Mouse (Mus musculus): ENCODE results near the gene Gm44503. TPM values are rescaled to one million over a fixed set of nuclear protein-coding genes. Genes with fewer than 3 reads are reported as not detected.

Gene Gm44503
- total RNA-seq, 2 experiments from 2014 or later, result 0.52 TPM; not detected in 1

DNA sequence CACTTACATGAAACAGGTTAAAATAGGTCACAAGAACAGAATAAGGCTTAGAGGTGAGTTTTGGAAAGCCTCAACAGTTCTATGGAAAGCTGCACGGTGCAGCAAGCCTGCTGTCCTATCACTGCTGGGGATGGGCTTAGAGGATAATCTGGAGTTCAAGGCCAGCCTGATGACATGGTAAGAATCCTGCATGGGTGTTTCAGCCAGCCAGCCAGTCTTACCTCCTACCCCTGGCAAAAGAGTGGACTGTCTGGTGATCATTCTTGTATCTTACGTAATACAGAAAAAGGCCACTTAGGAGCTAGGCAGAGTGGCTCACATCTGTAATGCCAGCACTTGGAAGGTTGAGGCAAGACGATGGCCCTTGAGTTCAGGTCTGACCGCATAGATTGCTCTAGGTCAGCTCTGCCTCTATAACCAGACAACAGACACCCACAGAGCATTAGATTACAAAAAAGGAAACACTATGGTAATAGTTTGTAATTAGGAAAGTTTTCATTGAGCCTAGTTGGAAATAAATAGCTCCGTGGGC, 62.0 kb downstream of the Gm44503 start:
- DNase-seq (ENCODE audit: low spot score in 2 of 2), result no peak

DNA sequence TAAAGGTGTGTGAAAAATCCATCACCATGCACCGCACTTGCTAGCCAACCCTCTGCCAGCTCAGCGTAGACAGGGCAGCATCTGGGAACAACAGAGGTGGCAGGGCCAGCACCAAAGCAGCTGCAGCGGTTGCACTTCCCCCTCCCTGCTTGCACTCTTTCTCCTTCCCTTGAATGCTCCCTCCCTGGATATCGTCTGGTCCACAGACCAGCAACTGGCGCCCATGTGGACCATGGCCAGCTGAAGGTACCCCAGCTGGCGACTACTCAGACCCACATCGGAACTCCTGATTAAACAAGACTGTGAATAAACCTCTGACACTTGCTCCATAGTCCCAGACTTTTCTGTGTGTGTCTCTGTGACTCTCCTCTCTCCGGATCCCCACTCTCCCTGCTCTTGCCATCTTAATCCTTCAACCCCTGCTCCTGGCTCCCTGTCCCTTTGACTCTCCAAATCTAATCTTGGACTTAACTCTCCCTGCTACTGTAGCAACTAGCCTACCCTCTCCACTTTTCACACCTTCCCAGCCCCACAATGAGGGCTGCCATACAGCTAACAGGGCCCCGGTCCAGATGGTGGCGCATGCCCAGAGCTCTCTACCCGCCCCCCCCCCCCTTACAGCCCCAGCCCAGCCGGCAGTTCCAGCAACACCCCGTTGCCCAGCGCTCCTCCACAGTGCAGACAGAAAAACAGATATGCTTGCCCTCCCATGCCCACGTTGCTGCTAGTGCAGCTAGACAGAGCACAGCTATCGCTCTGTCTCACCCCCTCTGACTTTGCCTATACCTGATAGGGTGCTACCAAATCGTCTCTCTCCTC, 67.4 kb downstream of the Gm44503 start:
- peak in 1 of 2 experiments; percentile 51 for DNase-seq (ENCODE audit: low spot score in 2 of 2)

DNA sequence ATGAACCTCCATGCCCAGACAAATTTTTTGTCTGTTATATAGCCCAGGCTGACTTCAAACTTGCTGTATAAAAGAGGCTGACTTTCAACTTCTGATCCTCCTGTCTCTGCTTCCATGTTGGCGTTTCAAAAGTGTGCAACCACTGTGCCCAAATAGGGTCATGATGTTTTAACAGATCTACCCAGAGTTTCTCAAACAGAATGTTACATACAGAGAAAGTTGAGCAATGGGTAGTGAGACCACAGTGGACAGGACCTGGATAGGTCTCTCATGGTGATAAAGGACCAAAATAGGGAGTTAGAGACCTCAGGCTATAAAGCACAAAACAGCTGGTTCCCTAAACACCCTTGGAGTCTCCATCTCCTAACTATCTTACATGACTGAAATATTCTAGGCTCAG, 71.8 kb downstream of the Gm44503 start:
- no peak for DNase-seq (ENCODE audit: low spot score in 2 of 2)

DNA sequence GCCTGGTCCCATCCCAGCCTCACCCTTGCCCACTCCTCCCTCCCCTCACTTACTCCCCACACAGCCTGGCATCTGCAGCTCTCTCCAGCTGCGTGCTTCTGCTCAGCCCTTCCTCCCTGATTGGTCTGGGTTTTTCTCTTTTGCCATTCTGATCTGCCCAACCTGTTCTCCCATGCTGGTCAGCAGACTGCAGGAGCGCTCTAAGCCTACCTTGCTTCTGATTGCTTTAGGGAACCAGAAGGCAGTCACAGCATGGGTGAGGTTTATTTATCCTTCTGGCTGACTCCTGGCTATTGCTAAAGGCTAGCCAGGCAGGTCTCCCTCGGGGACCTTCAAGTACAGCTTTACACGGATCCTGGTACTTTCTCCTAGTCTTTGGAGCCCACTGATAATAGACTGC, 72.8 kb downstream of the Gm44503 start:
- no peak for DNase-seq (ENCODE audit: low spot score in 2 of 2)

DNA sequence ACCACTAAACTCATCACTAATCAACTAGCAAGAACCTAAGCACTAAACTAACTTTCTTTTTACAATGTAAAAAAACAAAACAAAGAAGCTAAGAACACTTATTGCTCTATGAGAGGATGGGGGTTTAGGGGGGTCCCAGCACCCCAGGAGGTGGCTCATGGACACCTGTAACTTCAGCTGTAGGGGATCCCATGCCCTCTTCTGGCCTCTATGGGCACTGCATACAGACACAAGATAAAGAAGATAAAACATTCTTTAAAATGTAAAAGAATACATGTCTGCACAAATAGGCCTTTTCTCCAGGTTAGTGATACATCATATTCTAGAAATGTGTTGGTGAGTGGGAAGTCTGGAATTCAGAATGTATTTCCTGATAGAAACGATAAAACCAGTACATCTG, 74.8 kb downstream of the Gm44503 start:
- DNase-seq (ENCODE audit: low spot score in 2 of 2), result no peak

DNA sequence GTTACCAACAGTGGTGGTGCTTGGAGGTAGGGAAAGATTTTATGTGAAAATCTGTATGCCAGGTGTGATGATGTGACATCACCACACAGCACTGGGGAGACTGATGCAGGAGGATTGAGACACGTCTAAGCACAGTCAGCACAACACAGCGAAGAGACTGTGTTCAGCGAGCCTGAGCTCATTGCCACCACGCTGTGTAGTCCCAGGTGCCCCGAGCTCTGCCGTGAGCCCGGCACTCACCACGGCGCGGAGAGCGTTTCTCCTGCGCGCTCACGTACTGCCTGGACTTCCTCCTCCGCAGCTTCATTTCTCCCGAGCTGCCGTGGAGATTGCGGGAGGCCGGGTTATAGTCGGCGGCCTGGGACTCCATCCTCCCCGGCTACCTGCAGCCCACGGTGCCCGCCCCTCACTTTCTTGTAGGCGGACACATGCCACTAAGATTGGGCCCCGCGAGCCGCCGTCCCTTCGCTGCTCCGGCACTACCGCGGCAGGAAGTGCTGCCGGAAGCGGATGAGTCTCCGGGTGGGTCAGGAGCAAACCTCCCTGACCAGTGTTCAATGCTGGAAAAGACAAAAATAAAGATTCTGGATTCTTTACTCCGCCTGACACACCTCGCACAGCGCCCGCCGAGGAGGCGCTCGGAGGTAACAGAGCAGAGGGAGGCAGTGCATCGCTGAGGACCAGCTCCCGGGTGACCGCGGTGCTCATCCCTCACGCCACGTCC, 80.7 kb downstream of the Gm44503 start:
- peak; percentile 90 to 96 for DNase-seq (ENCODE audit: low spot score in 2 of 2)

DNA sequence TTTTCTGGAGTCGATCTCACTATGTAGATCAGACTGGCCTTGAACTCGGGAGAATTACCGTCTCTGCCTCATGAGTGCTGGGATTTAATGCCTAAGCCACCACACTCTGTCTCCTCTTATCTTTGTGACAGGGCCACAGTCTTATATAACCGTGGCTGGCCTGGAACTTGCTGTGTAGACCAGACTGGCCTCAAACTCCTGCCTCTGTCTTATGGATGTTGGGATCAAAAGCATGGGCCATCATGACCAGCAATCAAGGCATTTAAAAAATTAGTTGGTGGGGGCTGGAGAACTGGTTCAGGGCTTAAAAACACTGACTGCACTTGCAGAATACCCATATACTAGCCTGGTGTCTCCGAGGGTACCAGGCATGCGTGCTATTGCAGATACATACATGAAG, 81.4 kb downstream of the Gm44503 start, which contains the start of gene Pigb:
Pigb (minus strand) TSS at position 299 of the 400 bp plus-strand sequence.
- DNase-seq (ENCODE audit: low spot score in 2 of 2), result no peak

DNA sequence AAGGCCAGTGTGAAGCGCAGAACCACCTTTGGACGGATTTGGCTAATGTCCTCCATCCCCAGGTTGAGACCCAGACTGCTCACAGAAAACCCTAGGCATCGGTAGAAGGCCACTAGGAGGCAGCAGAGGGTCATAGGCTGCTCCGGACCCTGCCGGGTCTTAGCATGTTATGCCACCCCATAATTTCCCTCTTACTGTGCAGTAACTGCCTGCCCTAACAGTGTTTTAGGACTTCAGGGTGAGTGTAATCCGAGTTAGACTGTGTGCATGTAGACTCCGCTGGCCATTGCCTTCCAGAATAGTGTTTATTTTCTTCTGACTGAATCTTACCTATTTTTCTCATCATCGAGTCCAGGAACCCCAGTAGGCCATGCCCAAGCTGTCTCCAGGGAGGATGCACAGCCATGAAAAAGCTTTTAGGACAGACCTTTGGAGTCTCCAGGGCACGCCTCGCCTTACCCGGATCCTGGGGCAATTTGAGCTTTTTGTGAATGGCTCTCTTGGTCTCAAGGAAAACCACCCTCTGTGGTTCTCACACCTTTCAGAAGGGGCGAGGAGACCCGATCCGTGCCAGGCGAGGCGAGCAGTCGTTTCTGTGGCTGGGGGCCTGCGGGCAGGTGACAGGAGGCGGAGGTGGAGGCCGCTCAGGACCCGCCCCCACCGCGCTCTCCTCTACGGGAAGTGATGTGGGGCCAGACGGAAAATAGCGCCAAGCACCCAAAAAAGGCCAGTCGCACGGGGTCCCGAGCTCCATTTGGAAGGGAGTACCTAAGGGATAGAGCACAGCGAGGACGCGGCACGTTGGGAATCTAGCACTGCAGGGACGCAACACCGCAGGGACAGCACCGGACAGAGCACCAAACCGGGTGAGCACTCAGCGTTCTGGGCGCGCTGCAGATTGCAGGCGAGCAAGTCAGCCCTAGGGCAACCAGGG, 85.8 kb downstream of the Gm44503 start, which contains the start of gene Rab27a:
Rab27a (plus strand) TSS at position 709 of the 934 bp plus-strand sequence.
- DNase-seq (ENCODE audit: low spot score in 2 of 2), result peak; percentile 70 to 90

DNA sequence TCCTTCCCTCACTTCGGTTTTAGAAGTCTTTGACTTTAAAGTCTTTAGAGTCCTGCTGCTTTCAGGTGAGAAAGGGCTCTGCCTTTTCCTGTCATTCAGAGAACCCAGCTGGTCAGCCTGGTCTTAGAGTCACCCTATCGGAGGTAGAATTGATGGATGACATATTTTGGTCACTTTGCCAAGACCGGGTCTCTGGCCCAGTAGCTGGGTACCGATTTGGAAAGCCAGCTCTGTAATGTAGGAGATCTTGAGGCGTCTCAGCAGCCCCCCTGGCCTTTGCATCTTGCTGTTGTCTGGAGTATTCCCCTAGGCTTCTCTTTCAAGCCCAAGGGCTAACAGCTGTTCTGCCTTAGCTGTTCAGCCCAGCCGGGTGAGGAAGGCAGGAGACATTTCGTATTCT, 86.6 kb downstream of the Gm44503 start:
- no peak for DNase-seq (ENCODE audit: low spot score in 2 of 2)

GRCm38 (mm10) chr9:73045711-73046110, 87.1 kb downstream of the Gm44503 start:
- DNase-seq (ENCODE audit: low spot score in 2 of 2), result no peak

DNA sequence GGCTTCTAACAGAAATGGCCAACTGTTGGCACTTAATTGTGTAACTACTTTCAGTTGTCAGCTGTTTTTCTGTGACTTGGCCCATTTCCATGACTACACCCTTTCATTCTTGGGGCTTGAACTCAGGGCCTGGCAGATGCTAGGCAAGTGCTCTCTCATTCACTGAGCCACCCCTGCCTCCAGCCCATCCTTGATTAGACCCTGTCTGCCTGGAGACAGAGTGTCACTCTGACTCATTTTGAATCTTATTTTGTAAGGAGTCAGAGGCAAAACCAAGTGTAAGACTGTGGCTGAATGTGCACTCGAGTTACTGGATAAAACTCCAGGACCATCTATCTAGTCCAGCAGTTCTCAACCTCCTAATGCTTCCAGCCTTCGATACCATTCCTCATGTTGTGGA, 89.3 kb downstream of the Gm44503 start:
- no peak for DNase-seq (ENCODE audit: low spot score in 2 of 2)

- DNase-seq (ENCODE audit: low spot score in 2 of 2), result no peak
Observed at GRCm38 (mm10) chr9:73048927-73049326, 90.3 kb downstream of the Gm44503 start.

DNA sequence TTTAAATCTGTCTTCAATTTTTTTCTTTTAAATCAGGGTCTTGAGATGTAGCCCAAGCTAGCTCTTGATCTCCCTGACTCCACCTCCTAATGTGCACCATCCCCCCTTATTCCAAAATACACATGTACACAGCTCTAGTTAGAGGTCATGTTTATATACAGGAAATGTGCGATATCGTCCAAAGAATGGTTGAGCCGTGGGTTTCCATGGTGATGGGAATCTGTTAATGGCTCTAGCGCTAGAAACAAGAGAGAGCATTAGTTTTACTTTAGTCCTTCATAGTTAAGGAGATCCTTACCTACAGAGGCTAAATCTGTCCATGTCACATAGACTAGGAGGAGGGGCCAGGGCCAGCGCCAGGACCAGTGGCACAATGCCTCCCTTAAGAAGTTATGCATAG, 91.2 kb downstream of the Gm44503 start:
- no peak for DNase-seq (ENCODE audit: low spot score in 2 of 2)

GRCm38 (mm10) chr9:73050606-73051005, 92.0 kb downstream of the Gm44503 start:
- peak in 1 of 2 experiments; percentile 72 for DNase-seq (ENCODE audit: low spot score in 2 of 2)

DNA sequence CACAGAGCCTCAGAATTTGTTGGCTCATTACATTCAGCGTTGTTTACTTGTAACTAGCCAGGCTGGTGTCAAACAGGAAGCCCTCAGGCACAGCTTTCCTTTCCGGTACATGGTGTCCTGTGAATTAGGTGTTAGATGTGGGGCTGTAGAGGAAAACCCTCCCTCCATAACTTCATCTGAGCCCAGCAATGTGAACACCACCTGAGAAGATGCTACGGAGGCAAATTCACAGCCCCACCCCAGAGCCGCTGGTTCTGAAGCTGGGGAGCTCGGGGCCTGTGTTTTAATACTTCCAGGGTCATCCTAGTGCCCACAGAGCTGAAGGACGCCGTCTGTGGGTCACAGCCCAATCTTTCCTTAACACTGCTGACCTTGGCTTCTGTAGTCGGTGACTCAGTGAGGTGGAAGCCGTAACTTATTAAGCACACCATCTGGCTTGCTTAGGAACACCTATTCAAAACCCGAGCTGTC, 96.8 kb downstream of the Gm44503 start:
- no peak for DNase-seq (ENCODE audit: low spot score in 2 of 2)

GRCm38 (mm10) chr9:73059224-73059623, 100.6 kb downstream of the Gm44503 start:
- DNase-seq (ENCODE audit: low spot score in 2 of 2), result no peak

DNA sequence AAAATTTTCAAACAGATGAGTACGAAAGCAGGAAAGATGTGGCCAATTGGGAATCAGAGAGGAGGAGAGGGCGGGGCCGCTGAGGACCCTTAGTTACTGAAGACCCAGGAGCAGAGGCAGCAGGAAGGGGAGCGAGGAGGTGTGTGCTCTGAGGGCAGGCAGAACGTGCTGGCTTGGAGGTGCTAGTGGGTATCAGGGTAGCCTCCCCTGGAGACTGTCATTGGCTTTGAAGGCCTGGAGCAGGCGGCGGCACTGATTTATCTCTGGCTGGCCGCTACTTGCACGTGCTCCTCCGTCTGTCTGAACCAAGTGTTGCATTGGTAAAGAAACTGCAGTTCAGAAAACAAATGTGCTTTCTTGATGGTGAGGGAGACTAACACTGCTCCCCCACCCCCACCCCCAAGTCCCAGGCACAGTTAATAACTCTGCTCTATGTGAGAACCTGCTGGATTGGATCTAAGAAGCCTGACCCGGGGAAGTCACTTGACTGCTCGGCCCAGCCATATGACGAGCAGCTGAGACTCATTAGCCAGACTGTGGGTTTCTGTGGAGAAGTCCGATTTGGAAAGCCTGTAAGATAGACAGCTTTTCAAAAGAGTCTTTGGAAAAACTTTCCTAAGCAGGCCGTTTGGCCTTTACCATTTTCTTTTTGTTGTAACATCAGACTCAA, 105.1 kb downstream of the Gm44503 start:
- DNase-seq (ENCODE audit: low spot score in 2 of 2), result no peak

Data from layer of hippocampus, adult 18-20 months (tissue).